7 mouse cellular contexts compared by ENCODE assay signal in the genomic region with DNA sequence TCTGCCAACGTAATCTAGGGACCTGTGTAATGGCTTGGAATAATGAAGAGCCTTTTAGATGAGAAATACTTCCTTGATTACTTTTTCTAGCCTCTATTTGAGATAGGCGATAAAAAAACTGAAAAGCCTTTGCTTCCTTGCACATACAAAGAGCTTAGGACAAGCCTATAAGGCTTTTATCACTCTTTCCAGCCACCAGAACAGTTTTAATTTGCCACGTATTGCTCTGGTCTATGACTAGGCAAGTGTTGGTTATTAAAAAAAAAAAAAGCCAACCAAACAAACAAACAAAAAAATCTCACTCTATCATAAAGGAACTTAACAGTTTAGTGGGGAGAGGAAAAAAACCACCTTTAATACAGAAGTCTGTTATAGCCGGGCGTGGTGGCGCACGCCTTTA. TPM values are rescaled to one million over a fixed set of nuclear protein-coding genes. Genes with fewer than 3 reads are reported as not detected.
DNase-seq lines count a peak whose midpoint lies in the region; ATAC-seq and TF ChIP-seq lines count a peak whose summit lies in the region.

No protein-coding gene starts in this region.

- no peak overlapping the region for H3K4me3 ChIP-seq in layer of hippocampus, adult 2 months
- peak overlapping the region; percentile 100; the same call in 1 of the 2 replicates for H3K4me3 ChIP-seq in embryonic facial prominence, embryonic 14.5 days (ENCODE audit: low read depth, low read length)
- no peak overlapping the region for H3K4me3 ChIP-seq in intestine, embryonic 16.5 days (ENCODE audit: low read length)
- no peak overlapping the region for H3K4me3 ChIP-seq in neural tube, embryonic 12.5 days

- no peak for TF ChIP-seq CTCF in layer of hippocampus, adult 2 months (conservative IDR thresholded peaks at IDR 0.05)

- 88% methylated on average over 7 of the region's 7 CpGs for WGBS in embryonic facial prominence, embryonic 14.5 days
- WGBS in intestine, embryonic 16.5 days: 88% methylated on average over 7 of the region's 7 CpGs
- 87% methylated on average over 7 of the region's 7 CpGs for WGBS in neural tube, embryonic 12.5 days

- H3K27ac ChIP-seq in layer of hippocampus, adult 2 months: peak overlapping the region; percentile 69
- peak overlapping the region; percentile 99 for H3K27ac ChIP-seq in embryonic facial prominence, embryonic 14.5 days (replicated peaks; ENCODE audit: low read depth, low read length)
- peak overlapping the region; percentile 99 for H3K27ac ChIP-seq in intestine, embryonic 16.5 days (ENCODE audit: low read length)
- H3K27ac ChIP-seq in neural tube, embryonic 12.5 days: no peak overlapping the region

- H3K4me2 ChIP-seq in embryonic facial prominence, embryonic 14.5 days (ENCODE audit: low read depth, low read length): peak overlapping the region; percentile 77
- H3K4me2 ChIP-seq in intestine, embryonic 16.5 days (ENCODE audit: low read depth, low read length): peak overlapping the region; percentile 68; the same call in 1 of the 2 replicates
- H3K4me2 ChIP-seq in neural tube, embryonic 12.5 days (replicated peaks): peak overlapping the region; percentile 76

- peaks cover 7% of the 10 kb centered on the region; the same call in 1 of the 2 replicates for H3K9me3 ChIP-seq in embryonic facial prominence, embryonic 14.5 days (ENCODE audit: control insufficient read depth, low read length)
- H3K9me3 ChIP-seq in intestine, embryonic 16.5 days (ENCODE audit: control insufficient read depth, low read length): no peaks in the 10 kb centered on the region
- peaks cover 3% of the 10 kb centered on the region; the same call in 1 of the 2 replicates for H3K9me3 ChIP-seq in neural tube, embryonic 12.5 days

- H3K27me3 ChIP-seq in embryonic facial prominence, embryonic 14.5 days (replicated peaks; ENCODE audit: control insufficient read depth, insufficient read depth, low read length): no peaks in the 10 kb centered on the region
- H3K27me3 ChIP-seq in intestine, embryonic 16.5 days (replicated peaks; ENCODE audit: control insufficient read depth, insufficient read depth, low read length): no peaks in the 10 kb centered on the region
- no peaks in the 10 kb centered on the region for H3K27me3 ChIP-seq in neural tube, embryonic 12.5 days (replicated peaks)

- no peaks in the 10 kb centered on the region; the same call in 1 of the 2 replicates for H3K36me3 ChIP-seq in embryonic facial prominence, embryonic 14.5 days (ENCODE audit: control insufficient read depth, insufficient read depth, low read length)
- no peaks in the 10 kb centered on the region for H3K36me3 ChIP-seq in intestine, embryonic 16.5 days (ENCODE audit: control insufficient read depth, insufficient read depth, low read length)
- H3K36me3 ChIP-seq in neural tube, embryonic 12.5 days: no peaks in the 10 kb centered on the region; the same call in 1 of the 2 replicates

- H3K4me1 ChIP-seq in embryonic facial prominence, embryonic 14.5 days (ENCODE audit: control insufficient read depth, insufficient read depth, low read length): peaks cover 17% of the 10 kb centered on the region; the same call in 1 of the 2 replicates
- H3K4me1 ChIP-seq in intestine, embryonic 16.5 days (ENCODE audit: control insufficient read depth, insufficient read depth, low read length): peaks cover 16% of the 10 kb centered on the region
- peaks cover 14% of the 10 kb centered on the region; the same call in 1 of the 2 replicates for H3K4me1 ChIP-seq in neural tube, embryonic 12.5 days

- no peak for DNase-seq in layer of hippocampus, adult 2 months (ENCODE audit: low spot score in 2 of 2)
- no peak for DNase-seq in layer of hippocampus, adult 9-11 months
- no peak for DNase-seq in embryonic facial prominence, embryonic 14.5 days (ENCODE audit: low spot score)
- no peak for DNase-seq in adipocyte (ENCODE audit: low spot score)
- no peak for DNase-seq in B cell, adult 2 months

- no peak for ATAC-seq in embryonic facial prominence, embryonic 14.5 days (ENCODE audit: low read depth)
- no peak for ATAC-seq in intestine, embryonic 16.5 days
- ATAC-seq in neural tube, embryonic 12.5 days (ENCODE audit: low FRiP score, low read depth): no peak

- peak overlapping the region; percentile 97; the same call in 1 of the 2 replicates for H3K9ac ChIP-seq in embryonic facial prominence, embryonic 14.5 days (ENCODE audit: low read depth, low read length)
- H3K9ac ChIP-seq in intestine, embryonic 16.5 days (ENCODE audit: low read depth, low read length): no peak overlapping the region
- no peak overlapping the region for H3K9ac ChIP-seq in neural tube, embryonic 12.5 days

RNA-seq across cellular contexts. Expression of a gene that starts 1.2 kb away (rescaled TPM):
- total RNA-seq in layer of hippocampus, adult 2 months (2021): 10 to 100 TPM; 48.5 to 49.7 TPM
- polyA plus RNA-seq in embryonic facial prominence, embryonic 14.5 days (2014; fragmentation: Nextera tagmentation; extraction: Ambion mirVana): 22.7 and 23.3 TPM in 2 replicates
- 24.7 and 25.7 TPM in 2 replicates for polyA plus RNA-seq in intestine, embryonic 16.5 days (2015; fragmentation: Nextera tagmentation; extraction: Ambion mirVana)
- 16.4 and 20.9 TPM in 2 replicates for polyA plus RNA-seq in neural tube, embryonic 12.5 days (2016; fragmentation: Nextera tagmentation; extraction: Ambion mirVana)

RNA-seq across cellular contexts. Expression of a gene that starts 32.4 kb away (rescaled TPM):
- 10 to 100 TPM; 57.3 to 60.5 TPM for total RNA-seq in layer of hippocampus, adult 2 months (2021)
- polyA plus RNA-seq in embryonic facial prominence, embryonic 14.5 days (2014; fragmentation: Nextera tagmentation; extraction: Ambion mirVana): 104 and 107 TPM in 2 replicates
- 110 and 114 TPM in 2 replicates for polyA plus RNA-seq in intestine, embryonic 16.5 days (2015; fragmentation: Nextera tagmentation; extraction: Ambion mirVana)
- polyA plus RNA-seq in neural tube, embryonic 12.5 days (2016; fragmentation: Nextera tagmentation; extraction: Ambion mirVana): 98.4 and 103 TPM in 2 replicates
